Mouse (Mus musculus): ENCODE measurements around the gene Man2a1.
A peak's percentile ranks its signal among the peaks of the same experiment; 100 is the strongest.

Gene Man2a1

GRCm38 (mm10) chr17:64600372-64601090, at the start of gene Man2a1:
Gene Man2a1, plus strand, starts transcription at chr17:64600736.
- DNase-seq (ENCODE audit: extremely low read depth, low read depth) = peak; percentile 62

GRCm38 (mm10) chr17:64553358-64553757, 47.2 kb upstream of the Man2a1 start:
- no peak for DNase-seq (ENCODE audit: extremely low read depth, low read depth)

GRCm38 (mm10) chr17:64554901-64555300, 45.6 kb upstream of the Man2a1 start:
- DNase-seq (ENCODE audit: extremely low read depth, low read depth) = no peak

- DNase-seq (ENCODE audit: extremely low read depth, low read depth) = no peak
Measured at GRCm38 (mm10) chr17:64556661-64557445, 43.7 kb upstream of the Man2a1 start.

- DNase-seq (ENCODE audit: extremely low read depth, low read depth) = no peak
Measured at GRCm38 (mm10) chr17:64558994-64559540, 41.5 kb upstream of the Man2a1 start.

GRCm38 (mm10) chr17:64566435-64566834, 34.1 kb upstream of the Man2a1 start:
- no peak for DNase-seq (ENCODE audit: extremely low read depth, low read depth)

- DNase-seq (ENCODE audit: extremely low read depth, low read depth) = peak; percentile 46
Measured at GRCm38 (mm10) chr17:64567546-64567945, 33.0 kb upstream of the Man2a1 start.

GRCm38 (mm10) chr17:64573981-64574380, 26.6 kb upstream of the Man2a1 start:
- DNase-seq (ENCODE audit: extremely low read depth, low read depth) = no peak

GRCm38 (mm10) chr17:64575240-64575639, 25.3 kb upstream of the Man2a1 start:
- no peak for DNase-seq (ENCODE audit: extremely low read depth, low read depth)

- DNase-seq (ENCODE audit: extremely low read depth, low read depth) = no peak
Measured at GRCm38 (mm10) chr17:64577485-64577884, 23.1 kb upstream of the Man2a1 start.

GRCm38 (mm10) chr17:64578346-64578745, 22.2 kb upstream of the Man2a1 start:
- no peak for DNase-seq (ENCODE audit: extremely low read depth, low read depth)

- DNase-seq (ENCODE audit: extremely low read depth, low read depth) = no peak
Measured at GRCm38 (mm10) chr17:64579696-64580095, 20.8 kb upstream of the Man2a1 start.

- no peak for DNase-seq (ENCODE audit: extremely low read depth, low read depth)
Measured at GRCm38 (mm10) chr17:64581133-64581532, 19.4 kb upstream of the Man2a1 start.

GRCm38 (mm10) chr17:64581962-64582361, 18.6 kb upstream of the Man2a1 start:
- no peak for DNase-seq (ENCODE audit: extremely low read depth, low read depth)

GRCm38 (mm10) chr17:64590483-64590882, 10.1 kb upstream of the Man2a1 start:
- DNase-seq (ENCODE audit: extremely low read depth, low read depth) = no peak

GRCm38 (mm10) chr17:64591366-64591765, 9.2 kb upstream of the Man2a1 start:
- DNase-seq (ENCODE audit: extremely low read depth, low read depth) = no peak

GRCm38 (mm10) chr17:64592355-64592754, 8.2 kb upstream of the Man2a1 start:
- no peak for DNase-seq (ENCODE audit: extremely low read depth, low read depth)

- DNase-seq (ENCODE audit: extremely low read depth, low read depth) = no peak
Measured at GRCm38 (mm10) chr17:64592788-64593187, 7.7 kb upstream of the Man2a1 start.

GRCm38 (mm10) chr17:64597770-64598169, 2.8 kb upstream of the Man2a1 start:
- DNase-seq (ENCODE audit: extremely low read depth, low read depth) = no peak

GRCm38 (mm10) chr17:64599916-64600315, 620 bp upstream of the Man2a1 start:
- no peak for DNase-seq (ENCODE audit: extremely low read depth, low read depth)

- DNase-seq (ENCODE audit: extremely low read depth, low read depth) = no peak
Measured at GRCm38 (mm10) chr17:64601091-64601750, 685 bp downstream of the Man2a1 start.

All from MEL-GATA-1-ER (cell line).